Mouse (Mus musculus) c-Kit-negative CD71-positive TER-119-positive erythroid progenitor cells, embryonic 14.5 days (primary cell): Measurements from ENCODE around the gene Acnat1.
"Not testable (repeated sequence)": the region's sequence is repeated elsewhere in the genome, so short reads cannot be mapped to it uniquely, and the experiment has no call there.

Experiments used
- DNase-seq: peaks from one replicate; pipeline ENCODE4 v3.0.0-alpha.2; 2013; ENCODE audit warnings: low read depth, low spot score

The Acnat1 gene

GRCm38 (mm10) chr4:49456171-49456570, 17.5 kb downstream of the Acnat1 start:
- no peak for DNase-seq

- DNase-seq = no peak
Measured at GRCm38 (mm10) chr4:49451848-49452551, 21.7 kb downstream of the Acnat1 start.

GRCm38 (mm10) chr4:49451133-49451847, 22.4 kb downstream of the Acnat1 start:
- not testable (repeated sequence) for DNase-seq

- DNase-seq = not testable (repeated sequence)
Measured at GRCm38 (mm10) chr4:49436968-49437367, 36.7 kb downstream of the Acnat1 start.

- not testable (repeated sequence) for DNase-seq
Measured at GRCm38 (mm10) chr4:49410151-49410550, 63.6 kb downstream of the Acnat1 start.

- DNase-seq = not testable (repeated sequence)
Measured at GRCm38 (mm10) chr4:49407957-49408356, 65.8 kb downstream of the Acnat1 start, which contains the start of gene Acnat2. Gene Acnat2 (minus strand): TSS chr4:49408151.
